Comparison of ENCODE assay signal across 8 mouse cellular contexts in the genomic region with DNA sequence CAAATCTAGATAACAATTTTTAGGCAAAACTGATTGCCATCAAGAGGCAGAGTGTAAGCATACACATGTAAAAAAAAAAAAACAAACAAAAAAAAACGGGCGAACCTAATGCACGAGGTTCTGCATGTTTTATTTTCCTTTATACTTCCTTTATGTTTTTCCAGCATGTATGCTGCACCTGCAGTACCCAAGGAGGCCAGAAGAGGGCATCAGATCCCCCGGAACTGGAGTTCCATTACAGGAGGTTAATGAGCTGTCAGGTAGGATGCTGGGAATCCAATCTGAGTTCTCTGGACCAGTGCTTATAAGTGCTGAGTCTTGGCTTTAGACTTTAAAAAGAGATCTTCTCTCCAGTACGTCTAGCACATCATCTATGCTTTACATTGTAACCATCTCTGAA.
DNase-seq lines count a peak whose midpoint lies in the region; ATAC-seq and TF ChIP-seq lines count a peak whose summit lies in the region.

No protein-coding gene starts in this region.

- WGBS in intestine, embryonic 14.5 days, result 65% methylated on average over 5 of the region's 5 CpGs
- WGBS in intestine, embryonic 15.5 days, result 59% methylated on average over 5 of the region's 5 CpGs

- TF ChIP-seq CTCF in MEL (IDR thresholded peaks at IDR 0.05 in 2 of 3, conservative IDR thresholded peaks at IDR 0.05 in 1 of 3; ENCODE audit: control insufficient read depth in 1 of 3, insufficient read depth in 1 of 3, low read depth in 2 of 3, low read length in 3 of 3, poor library complexity in 1 of 3, severe bottlenecking in 1 of 3), result peak; percentile 45 to 65 (median 63)
- TF ChIP-seq CTCF in cortical plate, adult 2 months (IDR thresholded peaks at IDR 0.05; ENCODE audit: extremely low read depth, insufficient read depth, low read length), result peak; percentile 36; the same call in 1 of the 2 replicates

- H3K4me1 ChIP-seq in intestine, embryonic 14.5 days (replicated peaks; ENCODE audit: control insufficient read depth, insufficient read depth, low read length), result no peaks in the 10 kb centered on the region
- no peaks in the 10 kb centered on the region for H3K4me1 ChIP-seq in intestine, embryonic 15.5 days (replicated peaks)
- H3K4me1 ChIP-seq in MEL (ENCODE audit: control insufficient read depth in 1 of 2, insufficient read depth in 2 of 2, low read length in 2 of 2), result no peaks in the 10 kb centered on the region
- H3K4me1 ChIP-seq in cortical plate, adult 2 months (ENCODE audit: control insufficient read depth, insufficient read depth, low read length), result no peaks in the 10 kb centered on the region

- DNase-seq in intestine, embryonic 14.5 days (ENCODE audit: low spot score), result peak; percentile 55
- DNase-seq in 416B (ENCODE audit: low read depth) (peak; percentile 30), MEL (ENCODE audit: low read depth, low spot score) (peak; percentile 42)
- peak; percentile 18 for DNase-seq in right cerebral cortex, postnatal 14 days
- no peak for DNase-seq in spleen, adult 18-20 months
- no peak for DNase-seq in spleen, postnatal 14 days (ENCODE audit: low spot score in 2 of 2)

- no peak for ATAC-seq in intestine, embryonic 14.5 days (replicated peaks; ENCODE audit: low FRiP score, low TSS enrichment, low read depth)
- no peak for ATAC-seq in intestine, embryonic 15.5 days

- no peak overlapping the region for H3K9ac ChIP-seq in intestine, embryonic 14.5 days (ENCODE audit: low read length)
- H3K9ac ChIP-seq in intestine, embryonic 15.5 days, result no peak overlapping the region
- H3K9ac ChIP-seq in MEL (ENCODE audit: control insufficient read depth, low read depth, low read length, poor library complexity, severe bottlenecking), result no peak overlapping the region

- TF ChIP-seq POLR2A in MEL (IDR thresholded peaks at IDR 0.05; ENCODE audit: control insufficient read depth in 1 of 2, insufficient read depth in 1 of 2, low read depth in 1 of 2, low read length in 2 of 2, poor library complexity in 1 of 2), result no peak
- no peak for TF ChIP-seq POLR2A in cortical plate, adult 2 months (IDR thresholded peaks at IDR 0.05; ENCODE audit: extremely low read depth, insufficient read depth, low read length)

- no peaks in the 10 kb centered on the region for H3K36me3 ChIP-seq in intestine, embryonic 14.5 days (ENCODE audit: control insufficient read depth, insufficient read depth, low read length)
- no peaks in the 10 kb centered on the region for H3K36me3 ChIP-seq in intestine, embryonic 15.5 days
- H3K36me3 ChIP-seq in MEL (ENCODE audit: control insufficient read depth in 1 of 2, insufficient read depth in 2 of 2, low read length in 2 of 2), result no peaks in the 10 kb centered on the region

- no peak for TF ChIP-seq EP300 in MEL (IDR thresholded peaks at IDR 0.05; ENCODE audit: low read depth in 1 of 2, low read length in 2 of 2)

- H3K4me3 ChIP-seq in intestine, embryonic 14.5 days (ENCODE audit: low read depth, low read length), result no peak overlapping the region
- H3K4me3 ChIP-seq in intestine, embryonic 15.5 days (replicated peaks), result no peak overlapping the region
- no peak overlapping the region for H3K4me3 ChIP-seq in MEL (ENCODE audit: control insufficient read depth in 1 of 2, insufficient read depth in 1 of 2, low read depth in 2 of 2, low read length in 2 of 2)
- no peak overlapping the region for H3K4me3 ChIP-seq in cortical plate, adult 2 months (ENCODE audit: insufficient read depth, low read length)

- H3K4me2 ChIP-seq in intestine, embryonic 14.5 days (ENCODE audit: low read length), result no peak overlapping the region
- H3K4me2 ChIP-seq in intestine, embryonic 15.5 days (replicated peaks), result no peak overlapping the region

- peak; percentile 27 for TF ChIP-seq RAD21 in MEL (IDR thresholded peaks at IDR 0.05; ENCODE audit: low read depth, low read length)

- no peaks in the 10 kb centered on the region for H3K9me3 ChIP-seq in intestine, embryonic 14.5 days (ENCODE audit: control insufficient read depth, low read length)
- no peaks in the 10 kb centered on the region for H3K9me3 ChIP-seq in intestine, embryonic 15.5 days
- no peaks in the 10 kb centered on the region for H3K9me3 ChIP-seq in MEL (replicated peaks; ENCODE audit: insufficient read depth, low read length)

- no peaks in the 10 kb centered on the region for H3K79me2 ChIP-seq in MEL (ENCODE audit: control insufficient read depth, insufficient read depth, low read length, poor library complexity)

- no peak overlapping the region for H3K27ac ChIP-seq in intestine, embryonic 14.5 days (ENCODE audit: low read depth)
- no peak overlapping the region for H3K27ac ChIP-seq in intestine, embryonic 15.5 days
- no peak overlapping the region for H3K27ac ChIP-seq in MEL (ENCODE audit: control insufficient read depth, low read depth, low read length)
- no peak overlapping the region for H3K27ac ChIP-seq in cortical plate, adult 2 months (ENCODE audit: insufficient read depth, low read length)

- no peaks in the 10 kb centered on the region for H3K27me3 ChIP-seq in intestine, embryonic 14.5 days (replicated peaks; ENCODE audit: control insufficient read depth, insufficient read depth, low read length)
- no peaks in the 10 kb centered on the region for H3K27me3 ChIP-seq in intestine, embryonic 15.5 days (replicated peaks)
- no peaks in the 10 kb centered on the region for H3K27me3 ChIP-seq in MEL (ENCODE audit: control insufficient read depth in 1 of 2, insufficient read depth in 2 of 2, low read length in 2 of 2)

TF ChIP-seq in MEL, 35 proteins besides CTCF, POLR2A, EP300 and RAD21:
- no peak for TF ChIP-seq MAFK (IDR thresholded peaks at IDR 0.05; ENCODE audit: borderline replicate concordance, low read depth, low read length)
- peak; percentile 58 for TF ChIP-seq SMC3 (IDR thresholded peaks at IDR 0.05; ENCODE audit: low read depth, low read length)
- no peak for TF ChIP-seq GATA1 (IDR thresholded peaks at IDR 0.05; ENCODE audit: low read depth, low read length)

Comparison
In these comparisons a context has a peak if more than half of its experiments do, and no peak if none do; other contexts are left out.
1. DNase-seq: peak in intestine, embryonic 14.5 days (single experiment), 416B (single experiment), MEL (single experiment) and right cerebral cortex, postnatal 14 days (single experiment); none in spleen, adult 18-20 months (0 of 2) and spleen, postnatal 14 days (0 of 2).